Mouse (Mus musculus): ENCODE data around the gene Pqlc2.
A peak's percentile ranks its signal among the peaks of the same experiment; 100 is the strongest.

The Pqlc2 gene

GRCm38 (mm10) chr4:139305521-139305920 lies 5.0 kb downstream of the Pqlc2 start:
- no peak for DNase-seq (ENCODE audit: low read depth)

DNA sequence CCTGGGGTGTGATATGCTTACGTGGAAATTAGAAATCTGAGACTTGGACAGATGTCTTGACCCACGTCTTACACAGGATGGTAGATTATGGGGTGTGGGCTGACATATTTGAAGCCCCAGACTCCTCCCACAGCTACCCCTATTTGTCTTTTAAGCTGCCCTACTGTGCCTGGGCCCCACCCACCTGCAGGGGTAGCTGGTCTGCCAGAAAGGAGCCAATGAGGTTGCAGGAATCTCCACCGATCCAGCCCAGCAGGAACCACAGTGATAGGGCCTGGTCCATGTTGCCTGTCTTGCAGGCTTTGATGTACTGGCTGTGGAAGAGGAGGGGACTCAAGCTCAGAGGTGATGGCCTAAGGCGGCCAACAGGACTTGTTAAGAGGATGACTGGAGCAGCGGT lies 8.3 kb downstream of the Pqlc2 start:
- no peak for DNase-seq (ENCODE audit: low read depth)

DNA sequence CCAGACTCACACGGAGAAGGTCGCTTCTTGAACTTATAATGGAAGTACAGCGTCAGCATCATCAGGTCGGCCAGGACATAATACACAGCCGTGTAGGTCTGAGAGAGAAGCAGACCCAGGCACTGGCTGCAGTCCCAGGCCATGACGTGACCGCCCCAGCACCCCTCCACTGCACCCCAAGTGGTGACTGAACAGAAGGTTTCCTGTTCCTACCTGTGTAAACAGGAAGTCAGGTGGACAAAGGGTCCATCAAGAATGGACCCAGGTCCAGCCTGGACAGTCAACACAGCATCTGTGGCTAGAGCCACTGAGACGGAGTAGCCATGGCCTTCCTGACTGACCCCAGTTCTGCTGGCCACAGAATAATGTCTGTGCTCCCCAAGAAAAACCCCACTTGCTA lies 8.7 kb downstream of the Pqlc2 start:
- DNase-seq (ENCODE audit: low read depth), result no peak

DNA sequence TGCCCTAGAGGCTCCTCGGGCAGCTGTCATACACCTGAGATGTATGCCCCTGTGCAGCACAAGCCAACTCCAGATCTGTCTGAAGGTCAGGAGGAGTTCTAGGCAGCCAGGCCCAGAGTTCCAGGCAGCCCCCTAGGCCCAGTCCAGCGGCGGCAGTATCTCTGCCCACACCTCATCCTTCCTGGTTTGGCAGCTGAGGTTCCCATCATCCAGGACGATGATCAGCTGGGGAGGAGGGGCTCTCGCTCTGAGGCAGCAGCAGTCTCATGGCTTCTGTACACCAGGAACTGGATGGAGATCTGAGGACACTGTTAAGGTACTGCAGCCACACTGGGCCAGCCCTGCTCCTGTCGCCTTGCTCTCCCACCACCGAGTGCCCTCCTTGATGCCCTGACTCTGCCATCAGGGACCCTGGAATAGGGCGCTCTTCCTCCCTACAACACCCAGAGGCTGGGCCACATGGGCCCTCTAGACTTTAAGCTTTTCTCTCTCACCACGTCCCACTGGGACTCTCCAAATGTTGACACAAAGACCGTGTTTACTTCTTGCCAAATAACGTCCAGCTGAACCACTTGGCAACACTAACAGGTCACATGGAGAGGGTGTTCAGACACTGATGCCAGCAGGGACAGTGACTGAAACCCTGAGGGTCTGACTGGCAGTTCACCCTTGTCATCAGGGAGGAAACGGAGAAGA lies 11.7 kb downstream of the Pqlc2 start:
- DNase-seq (ENCODE audit: low read depth), result no peak

GRCm38 (mm10) chr4:139297566-139297965 lies 12.9 kb downstream of the Pqlc2 start:
- no peak for DNase-seq (ENCODE audit: low read depth)

DNA sequence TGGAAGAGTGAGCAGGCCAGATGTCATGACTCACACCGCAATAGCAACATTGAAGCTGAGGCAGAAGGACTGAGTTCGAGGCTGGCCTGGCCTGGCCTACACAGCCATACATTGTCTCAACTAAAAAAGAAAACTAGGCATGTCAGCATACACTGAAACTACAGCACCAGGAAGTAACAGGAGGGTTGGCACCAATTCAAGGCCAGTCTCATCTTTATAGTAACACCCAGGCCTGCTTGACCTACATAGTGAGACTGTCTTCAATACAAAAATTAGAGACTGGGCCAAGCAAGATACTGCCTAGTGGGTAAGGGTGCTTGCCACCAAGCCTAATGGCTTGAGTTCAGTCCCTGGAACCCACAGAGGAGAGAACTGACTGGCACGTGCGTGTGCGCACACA lies 18.5 kb downstream of the Pqlc2 start:
- DNase-seq (ENCODE audit: low read depth), result no peak

DNA sequence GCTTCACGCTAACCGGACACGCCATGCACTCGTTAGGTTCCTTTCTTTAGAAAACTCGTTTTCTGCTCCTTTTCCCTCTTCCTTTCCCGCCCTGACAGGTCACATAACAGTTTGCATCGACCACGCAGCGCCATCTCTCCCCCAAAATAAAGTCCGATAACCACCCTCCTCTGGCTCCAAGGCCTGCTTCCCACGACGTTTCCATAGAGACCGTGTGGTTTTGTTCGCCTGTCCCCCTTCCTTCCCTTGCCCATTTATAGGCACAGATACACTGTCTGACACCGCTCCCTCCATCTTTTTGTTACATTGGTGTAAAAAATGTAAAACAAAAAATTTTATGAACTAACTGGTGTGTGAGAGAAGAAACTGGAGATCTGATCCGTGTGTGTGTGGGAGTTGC lies 19.4 kb downstream of the Pqlc2 start:
- DNase-seq (ENCODE audit: low read depth), result no peak

DNA sequence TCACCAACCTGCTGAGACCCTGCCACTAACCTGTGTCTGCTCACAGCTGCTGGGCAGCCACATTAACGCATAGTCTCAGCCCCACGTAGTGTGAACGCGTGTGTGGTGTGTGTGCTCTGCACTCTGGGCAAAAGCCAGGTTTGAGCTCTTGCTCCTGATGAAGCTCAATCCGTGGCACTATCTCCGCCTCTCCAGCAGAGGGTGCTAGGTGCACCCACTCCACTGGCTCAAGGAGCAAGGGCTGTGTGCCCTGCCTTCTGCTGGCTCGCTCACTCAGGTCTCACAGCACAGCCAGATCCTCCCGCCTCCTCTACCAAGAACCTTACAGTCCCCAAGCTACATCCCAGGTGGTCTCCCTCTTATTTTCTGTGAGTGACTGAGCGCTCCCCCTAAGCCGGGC lies 21.5 kb downstream of the Pqlc2 start:
- DNase-seq (ENCODE audit: low read depth), result peak; percentile 61

DNA sequence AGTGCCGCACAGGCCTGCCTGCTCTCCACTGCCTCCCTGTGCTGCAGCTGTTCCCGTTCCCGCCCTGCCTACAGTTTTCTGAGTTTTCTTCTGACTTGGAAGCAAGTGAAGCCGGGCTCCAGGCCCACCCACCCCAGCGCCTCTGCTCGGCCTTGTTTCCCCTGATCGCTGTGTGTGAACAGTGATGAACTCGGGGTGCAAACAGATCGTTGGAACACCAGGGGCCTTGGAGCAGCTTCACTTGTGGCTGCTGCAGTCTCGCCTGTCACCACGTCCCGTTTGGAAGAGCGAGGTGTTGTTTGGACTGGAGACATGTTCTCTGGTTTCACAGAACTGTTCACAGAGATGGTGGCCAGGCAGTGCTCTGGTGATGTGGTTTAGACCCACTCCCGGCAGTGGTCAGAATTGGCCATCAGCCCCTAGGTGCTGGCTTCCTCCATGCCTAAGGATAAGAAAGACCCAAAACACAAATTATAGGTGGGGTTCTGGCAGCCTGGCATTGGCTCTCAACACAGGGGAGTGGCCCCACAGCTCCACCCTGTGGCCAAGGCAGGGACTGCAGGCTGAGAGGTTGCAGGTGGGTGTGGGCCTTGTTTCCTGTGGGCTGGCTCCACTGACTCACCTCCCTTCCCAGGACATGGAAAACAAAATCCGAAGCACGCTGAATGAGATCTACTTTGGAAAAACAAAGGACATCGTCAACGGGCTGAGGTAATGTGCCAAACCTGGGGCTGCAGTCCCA lies 23.2 kb downstream of the Pqlc2 start:
- DNase-seq (ENCODE audit: low read depth), result peak; percentile 83

- no peak for DNase-seq (ENCODE audit: low read depth)
Observed at GRCm38 (mm10) chr4:139286234-139286633, 24.3 kb downstream of the Pqlc2 start.

DNA sequence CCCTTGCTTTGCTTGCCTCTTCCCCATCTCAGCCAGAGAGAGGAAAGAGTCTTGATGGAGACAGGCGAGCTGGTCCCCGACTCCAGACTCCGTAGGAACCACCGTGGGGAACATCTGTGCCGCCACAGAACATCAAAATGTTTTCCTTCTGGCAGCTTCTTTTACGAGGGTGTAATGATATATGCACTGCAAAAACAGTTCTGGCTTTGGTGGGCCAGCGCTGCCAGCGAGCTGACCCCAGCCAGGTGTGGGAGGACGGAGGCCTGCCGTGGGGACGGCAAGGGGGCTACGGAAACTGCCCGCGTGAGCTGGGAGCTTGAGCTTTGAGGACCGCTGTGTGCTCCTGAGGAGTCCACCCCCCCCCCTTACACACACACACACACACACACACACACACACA lies 25.6 kb downstream of the Pqlc2 start:
- DNase-seq (ENCODE audit: low read depth), result no peak

- DNase-seq (ENCODE audit: low read depth), result no peak
Observed at GRCm38 (mm10) chr4:139282955-139283417, 27.5 kb downstream of the Pqlc2 start.

DNA sequence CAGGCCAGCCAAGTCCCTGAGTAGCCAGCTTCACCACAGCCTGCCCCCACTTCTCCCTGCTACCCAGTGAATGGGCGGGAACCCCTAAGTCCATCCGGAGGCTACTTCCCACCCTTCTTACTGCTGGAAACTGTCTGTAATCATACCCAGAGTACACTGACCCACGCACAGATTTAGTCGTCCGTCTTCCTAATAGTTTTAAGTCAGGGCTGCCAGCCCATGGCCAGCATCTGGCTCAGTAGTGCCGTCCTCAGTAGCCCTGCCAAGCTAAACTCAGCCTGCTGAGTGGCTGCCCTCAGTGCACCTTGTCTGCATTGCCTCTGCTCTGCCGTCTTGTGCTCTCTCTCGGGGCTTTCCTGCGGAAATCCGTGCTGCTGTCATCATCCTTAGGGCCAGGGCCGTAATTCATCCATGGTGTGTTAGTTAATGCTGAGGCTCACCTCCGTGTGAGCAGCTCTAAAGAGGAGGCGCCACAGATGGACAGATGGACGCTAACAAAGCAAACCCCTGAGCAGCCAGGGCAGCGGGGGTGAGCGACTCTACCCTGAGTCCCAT lies 28.6 kb downstream of the Pqlc2 start:
- DNase-seq (ENCODE audit: low read depth), result no peak

GRCm38 (mm10) chr4:139280530-139280929 lies 30.0 kb downstream of the Pqlc2 start:
- DNase-seq (ENCODE audit: low read depth), result no peak

DNA sequence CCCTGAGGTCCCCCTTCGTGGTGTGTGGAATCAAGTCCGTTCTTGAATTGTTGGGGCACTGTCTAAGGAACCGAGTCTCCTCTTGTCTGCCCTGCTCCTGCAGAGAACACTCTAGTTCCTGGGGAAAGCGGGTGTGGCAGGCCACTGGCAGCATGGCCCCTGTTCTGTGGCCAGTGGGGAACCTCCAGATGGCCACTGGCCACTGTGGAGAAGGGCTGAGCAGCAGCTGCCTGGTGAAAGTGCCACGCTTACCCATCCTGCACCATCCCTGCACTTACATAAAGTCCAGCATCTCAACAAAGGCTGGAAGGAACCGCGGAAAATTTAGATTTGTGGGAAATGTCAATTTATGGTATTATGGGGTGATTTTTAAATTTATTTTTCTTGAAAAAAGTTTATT lies 34.1 kb downstream of the Pqlc2 start:
- no peak for DNase-seq (ENCODE audit: low read depth)

GRCm38 (mm10) chr4:139274573-139274972 lies 35.9 kb downstream of the Pqlc2 start:
- DNase-seq (ENCODE audit: low read depth), result no peak

- DNase-seq (ENCODE audit: low read depth), result no peak
Observed at GRCm38 (mm10) chr4:139272951-139273680, 37.4 kb downstream of the Pqlc2 start.

DNA sequence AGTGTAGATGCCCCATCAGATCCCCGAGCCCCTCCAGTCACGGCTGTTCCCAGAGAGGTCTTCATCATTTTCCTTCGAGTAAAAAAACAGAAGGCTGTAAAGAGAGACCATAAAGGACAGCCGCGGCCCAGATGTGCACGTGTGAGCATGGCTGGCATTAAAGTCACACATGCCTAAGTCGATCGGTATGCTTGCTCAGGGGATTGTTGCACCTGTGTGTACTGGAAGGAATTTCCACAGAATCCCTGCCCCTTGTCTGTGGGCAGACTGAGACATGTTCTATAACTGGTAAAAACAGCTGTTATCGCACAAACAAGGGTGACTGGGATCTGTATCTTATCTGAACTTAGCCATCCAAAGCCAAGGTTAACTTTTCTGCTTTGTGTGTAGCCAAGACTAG lies 38.9 kb downstream of the Pqlc2 start:
- no peak for DNase-seq (ENCODE audit: low read depth)

GRCm38 (mm10) chr4:139270168-139270567 lies 40.3 kb downstream of the Pqlc2 start:
- DNase-seq (ENCODE audit: low read depth), result no peak

- DNase-seq (ENCODE audit: low read depth), result no peak
Observed at GRCm38 (mm10) chr4:139268242-139268641, 42.3 kb downstream of the Pqlc2 start.

- no peak for DNase-seq (ENCODE audit: low read depth)
Observed at GRCm38 (mm10) chr4:139267335-139267734, 43.2 kb downstream of the Pqlc2 start.

GRCm38 (mm10) chr4:139266500-139266865 lies 44.0 kb downstream of the Pqlc2 start:
- DNase-seq (ENCODE audit: low read depth), result no peak
